Mouse (Mus musculus): ENCODE data around the gene Ucma. TPM values are rescaled to one million over a fixed set of nuclear protein-coding genes. Genes with fewer than 3 reads are reported as not detected.
"Not testable (repeated sequence)": the region's sequence is repeated elsewhere in the genome, so short reads cannot be mapped to it uniquely, and the experiment has no call there.

Ucma gene
- polyA plus RNA-seq (2014; fragmentation: Nextera tagmentation; extraction: Ambion mirVana) = not detected in 2 replicates

DNA sequence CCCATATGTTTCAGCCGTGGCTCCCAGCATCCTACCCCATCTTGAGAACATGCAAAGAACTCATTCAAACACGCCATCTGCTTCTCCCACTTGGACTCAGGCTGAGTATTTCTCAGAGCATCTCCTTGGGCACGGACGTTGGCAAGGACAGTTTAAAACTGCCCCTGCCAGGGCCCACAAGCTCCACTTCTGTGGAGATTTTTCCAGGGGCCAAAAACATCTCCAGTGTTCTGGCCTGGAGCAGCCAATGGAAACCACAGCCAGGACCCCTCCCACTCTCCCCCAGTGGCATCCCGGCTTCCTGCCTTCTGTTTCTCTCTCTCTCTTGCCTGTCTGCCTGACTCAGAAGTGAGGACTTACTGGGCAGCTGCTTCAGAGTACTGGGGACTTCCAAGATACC, at the start of gene Ucma:
Gene Ucma (plus strand): TSS at position 316 of the 400 bp plus-strand sequence.
- Histone ChIP-seq H3K4me1 (replicated peaks; ENCODE audit: control insufficient read depth, insufficient read depth, low read length) (no peaks in the 10 kb centered on the region), H3K36me3 (ENCODE audit: control insufficient read depth, insufficient read depth, low read length) (no peaks in the 10 kb centered on the region), H3K4me2 (no peak within 1 kb of the TSS), H3K27me3 (replicated peaks; ENCODE audit: control insufficient read depth, insufficient read depth, low read length) (no peaks in the 10 kb centered on the region), H3K27ac (ENCODE audit: low read depth, low read length) (no peak within 1 kb of the TSS), H3K9ac (ENCODE audit: low read depth, low read length) (no peak within 1 kb of the TSS), H3K9me3 (ENCODE audit: control insufficient read depth, low read length) (no peaks in the 10 kb centered on the region), H3K4me3 (ENCODE audit: low read depth, low read length) (no peak within 1 kb of the TSS)
- DNase-seq (ENCODE audit: low spot score) = no peak
- WGBS = 69% methylated on average over 5 of the region's 5 CpGs
- ATAC-seq (replicated peaks; ENCODE audit: low FRiP score) = no peak

DNA sequence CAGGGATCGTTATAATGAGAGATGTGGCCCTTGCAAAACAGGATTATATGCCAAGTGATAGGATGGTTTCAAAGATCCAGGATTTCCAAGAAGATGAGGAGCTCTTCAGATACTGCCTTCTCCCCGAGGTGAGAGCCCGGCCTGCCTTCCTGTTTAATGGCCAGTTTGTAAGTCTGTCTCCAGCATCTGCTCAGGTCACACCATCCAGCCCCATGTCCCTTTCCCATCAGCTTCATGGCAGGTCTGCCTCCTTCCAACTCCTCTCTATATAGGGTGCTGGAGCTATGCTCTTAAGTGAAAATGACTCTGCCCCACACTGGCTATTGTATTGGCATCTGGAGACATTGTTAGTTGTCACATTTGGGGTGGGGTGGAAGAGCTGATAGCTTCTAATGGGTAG, 48.5 kb upstream of the Ucma start:
- Histone ChIP-seq H3K9ac (ENCODE audit: low read depth, low read length) (no peak overlapping the region), H3K4me1 (replicated peaks; ENCODE audit: control insufficient read depth, insufficient read depth, low read length) (no peaks in the 10 kb centered on the region), H3K4me2 (no peak overlapping the region), H3K27me3 (replicated peaks; ENCODE audit: control insufficient read depth, insufficient read depth, low read length) (no peaks in the 10 kb centered on the region), H3K27ac (ENCODE audit: low read depth, low read length) (no peak overlapping the region), H3K36me3 (ENCODE audit: control insufficient read depth, insufficient read depth, low read length) (peaks cover 2% of the 10 kb centered on the region; the same call in 1 of the 2 replicates), H3K9me3 (ENCODE audit: control insufficient read depth, low read length) (peaks cover 4% of the 10 kb centered on the region; the same call in 1 of the 2 replicates), H3K4me3 (ENCODE audit: low read depth, low read length) (no peak overlapping the region)
- no peak for ATAC-seq (replicated peaks; ENCODE audit: low FRiP score)
- DNase-seq (ENCODE audit: low spot score) = no peak
- WGBS = 76% methylated on average over 3 of the region's 3 CpGs

DNA sequence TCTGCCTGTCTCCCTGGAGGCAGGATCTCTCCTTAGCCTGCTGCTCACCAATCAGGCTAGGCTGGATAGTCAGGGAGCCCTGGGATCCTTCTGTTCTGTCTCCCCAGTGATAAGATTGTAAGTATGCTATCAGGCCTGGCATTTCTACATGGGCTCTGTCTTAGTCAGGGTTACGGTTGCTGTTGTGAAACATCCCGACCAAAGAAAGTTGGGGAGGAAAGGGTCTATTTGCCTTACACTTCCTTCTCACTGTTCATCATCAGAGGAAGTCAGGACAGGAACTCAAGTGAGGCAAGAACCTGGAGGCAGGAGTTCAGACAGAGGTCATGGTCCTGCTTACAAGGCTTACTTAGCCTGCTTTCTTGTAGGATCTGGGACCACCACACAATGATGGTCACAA, 46.7 kb upstream of the Ucma start:
- Histone ChIP-seq H3K4me3 (ENCODE audit: low read depth, low read length) (no peak overlapping the region), H3K4me1 (replicated peaks; ENCODE audit: control insufficient read depth, insufficient read depth, low read length) (no peaks in the 10 kb centered on the region), H3K4me2 (no peak overlapping the region), H3K9ac (ENCODE audit: low read depth, low read length) (no peak overlapping the region), H3K27ac (ENCODE audit: low read depth, low read length) (no peak overlapping the region), H3K27me3 (replicated peaks; ENCODE audit: control insufficient read depth, insufficient read depth, low read length) (no peaks in the 10 kb centered on the region), H3K9me3 (ENCODE audit: control insufficient read depth, low read length) (peaks cover 4% of the 10 kb centered on the region; the same call in 1 of the 2 replicates), H3K36me3 (ENCODE audit: control insufficient read depth, insufficient read depth, low read length) (peaks cover 2% of the 10 kb centered on the region; the same call in 1 of the 2 replicates)
- DNase-seq (ENCODE audit: low spot score) (no peak), ATAC-seq (replicated peaks; ENCODE audit: low FRiP score) (no peak)
- WGBS = 48% methylated on average over 2 of the region's 2 CpGs

DNA sequence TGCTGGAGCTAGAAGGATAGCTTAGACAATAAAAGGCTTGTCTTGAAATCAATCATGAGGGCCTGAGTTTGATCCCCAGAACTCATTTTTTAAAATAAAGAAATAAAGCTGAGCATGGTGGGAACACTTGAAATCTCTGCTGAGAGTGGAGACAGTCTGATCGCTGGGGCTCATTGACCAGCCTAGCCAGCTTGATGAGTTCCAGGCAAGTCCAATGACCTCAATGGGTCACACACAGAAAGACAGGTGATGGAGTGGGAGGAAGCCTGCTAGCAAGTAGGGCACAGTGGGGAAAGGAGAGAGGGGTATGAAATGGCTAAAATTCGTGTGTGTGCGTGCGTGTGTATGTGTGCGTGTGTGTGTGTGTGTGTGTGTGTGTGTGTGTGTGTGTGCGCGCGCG, 41.4 kb upstream of the Ucma start:
- Histone ChIP-seq H3K4me2 (no peak overlapping the region), H3K27ac (ENCODE audit: low read depth, low read length) (no peak overlapping the region), H3K9ac (ENCODE audit: low read depth, low read length) (no peak overlapping the region), H3K36me3 (ENCODE audit: control insufficient read depth, insufficient read depth, low read length) (peaks cover 2% of the 10 kb centered on the region; the same call in 1 of the 2 replicates), H3K4me1 (replicated peaks; ENCODE audit: control insufficient read depth, insufficient read depth, low read length) (no peaks in the 10 kb centered on the region), H3K9me3 (ENCODE audit: control insufficient read depth, low read length) (no peaks in the 10 kb centered on the region), H3K27me3 (replicated peaks; ENCODE audit: control insufficient read depth, insufficient read depth, low read length) (no peaks in the 10 kb centered on the region), H3K4me3 (ENCODE audit: low read depth, low read length) (no peak overlapping the region)
- DNase-seq (ENCODE audit: low spot score) = no peak
- WGBS = 90% methylated on average over 9 of the region's 9 CpGs
- ATAC-seq (replicated peaks; ENCODE audit: low FRiP score) = no peak

DNA sequence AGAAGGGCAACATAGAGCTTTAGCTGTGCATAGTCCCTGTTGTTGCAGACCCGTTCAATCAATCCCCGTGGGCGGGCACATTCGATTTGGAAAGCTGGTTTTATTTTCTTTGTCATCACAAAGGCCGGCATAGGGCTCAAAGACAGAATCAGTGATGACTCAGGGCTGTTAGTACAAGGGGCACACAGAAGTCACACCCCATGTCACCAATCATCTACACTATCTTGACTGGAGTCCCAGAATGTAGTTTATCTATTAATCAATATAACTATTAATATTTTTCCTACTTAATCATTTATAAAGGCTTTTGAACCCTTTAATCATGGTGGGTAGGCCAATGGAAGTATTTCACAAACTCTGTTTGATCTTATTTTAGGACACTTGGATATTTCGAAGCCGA, 38.0 kb upstream of the Ucma start:
- DNase-seq (ENCODE audit: low spot score) (no peak), ATAC-seq (replicated peaks; ENCODE audit: low FRiP score) (no peak)
- H3K4me1 ChIP-seq (replicated peaks; ENCODE audit: control insufficient read depth, insufficient read depth, low read length) = no peaks in the 10 kb centered on the region
- H3K4me3 ChIP-seq (ENCODE audit: low read depth, low read length) = no peak overlapping the region
- no peak overlapping the region for H3K4me2 ChIP-seq
- H3K27me3 ChIP-seq (replicated peaks; ENCODE audit: control insufficient read depth, insufficient read depth, low read length) = no peaks in the 10 kb centered on the region
- H3K9me3 ChIP-seq (ENCODE audit: control insufficient read depth, low read length) = no peaks in the 10 kb centered on the region
- H3K27ac ChIP-seq (ENCODE audit: low read depth, low read length) = no peak overlapping the region
- H3K36me3 ChIP-seq (ENCODE audit: control insufficient read depth, insufficient read depth, low read length) = peaks cover 2% of the 10 kb centered on the region; the same call in 1 of the 2 replicates
- no peak overlapping the region for H3K9ac ChIP-seq (ENCODE audit: low read depth, low read length)
- 82% methylated on average over 7 of the region's 7 CpGs for WGBS

DNA sequence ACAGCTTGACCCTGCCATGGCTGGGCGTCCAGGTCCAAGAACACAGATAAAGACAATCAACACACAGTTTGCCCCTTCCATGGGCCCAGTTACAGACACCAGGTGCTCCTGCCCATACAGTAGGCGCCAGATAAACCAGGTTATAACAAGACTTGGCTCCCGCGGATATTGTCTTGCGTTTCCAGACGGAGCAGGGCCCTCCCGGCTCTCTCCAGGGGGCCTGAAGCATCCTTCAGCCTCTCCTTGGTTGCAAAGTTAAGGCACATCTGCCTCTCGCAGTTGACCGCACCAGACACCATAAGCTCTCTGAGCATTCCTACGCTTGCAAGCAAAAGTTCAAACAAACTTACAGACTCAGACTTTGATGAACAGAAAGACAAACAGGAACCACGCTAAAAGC, 35.1 kb upstream of the Ucma start:
- Histone ChIP-seq H3K27me3 (replicated peaks; ENCODE audit: control insufficient read depth, insufficient read depth, low read length) (no peaks in the 10 kb centered on the region), H3K36me3 (ENCODE audit: control insufficient read depth, insufficient read depth, low read length) (peaks cover 2% of the 10 kb centered on the region; the same call in 1 of the 2 replicates), H3K4me1 (replicated peaks; ENCODE audit: control insufficient read depth, insufficient read depth, low read length) (no peaks in the 10 kb centered on the region), H3K27ac (ENCODE audit: low read depth, low read length) (no peak overlapping the region), H3K4me3 (ENCODE audit: low read depth, low read length) (no peak overlapping the region), H3K9me3 (ENCODE audit: control insufficient read depth, low read length) (no peaks in the 10 kb centered on the region), H3K9ac (ENCODE audit: low read depth, low read length) (no peak overlapping the region), H3K4me2 (no peak overlapping the region)
- ATAC-seq (replicated peaks; ENCODE audit: low FRiP score) (no peak), DNase-seq (ENCODE audit: low spot score) (no peak)
- 83% methylated on average over 11 of the region's 11 CpGs for WGBS

DNA sequence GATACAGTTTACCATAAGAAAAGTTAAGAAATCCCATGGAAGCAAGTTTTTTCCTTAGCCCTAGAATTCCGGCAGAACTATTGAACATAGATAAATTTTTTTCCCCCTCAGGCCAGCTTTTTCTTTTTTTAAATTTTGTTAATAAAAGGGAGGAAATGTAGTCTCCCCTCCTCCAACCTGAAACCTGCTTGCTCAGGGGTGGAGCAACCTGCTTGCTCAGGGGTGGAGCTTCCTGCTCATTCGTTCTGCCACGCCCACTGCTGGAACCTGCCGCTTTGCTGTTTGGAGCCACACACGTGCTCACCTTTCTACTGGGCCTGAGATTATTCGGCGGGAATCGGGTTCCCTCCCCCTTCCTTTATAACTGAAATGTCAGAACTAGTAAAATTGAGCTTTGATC, 26.2 kb upstream of the Ucma start:
- not testable (repeated sequence) for H3K9me3 ChIP-seq (ENCODE audit: control insufficient read depth, low read length); H3K4me3 ChIP-seq (ENCODE audit: low read depth, low read length); H3K27ac ChIP-seq (ENCODE audit: low read depth, low read length); H3K36me3 ChIP-seq (ENCODE audit: control insufficient read depth, insufficient read depth, low read length); H3K4me1 ChIP-seq (replicated peaks; ENCODE audit: control insufficient read depth, insufficient read depth, low read length); DNase-seq (ENCODE audit: low spot score); H3K4me2 ChIP-seq; H3K9ac ChIP-seq (ENCODE audit: low read depth, low read length); H3K27me3 ChIP-seq (replicated peaks; ENCODE audit: control insufficient read depth, insufficient read depth, low read length); ATAC-seq (replicated peaks; ENCODE audit: low FRiP score)
- 77% methylated on average over 8 of the region's 8 CpGs for WGBS

DNA sequence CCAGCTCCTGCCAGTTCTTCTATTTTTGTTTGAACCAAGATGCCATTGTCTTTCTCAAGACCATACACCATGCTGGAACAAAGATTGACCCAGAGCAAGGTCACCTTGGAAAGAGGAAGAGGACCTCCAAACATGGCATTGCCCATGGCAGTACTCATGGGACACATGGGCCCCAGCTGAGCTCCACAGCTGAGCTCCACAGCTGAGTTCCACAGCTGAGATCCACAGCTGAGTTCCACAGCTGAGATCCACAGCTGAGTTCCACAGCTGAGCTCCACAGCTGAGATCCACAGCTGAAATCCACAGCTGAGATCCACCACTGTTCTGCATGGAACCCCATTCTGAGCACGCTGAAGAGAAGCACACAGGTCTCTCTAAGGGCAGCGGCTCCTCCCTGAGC, 24.9 kb upstream of the Ucma start:
- Histone ChIP-seq H3K36me3 (ENCODE audit: control insufficient read depth, insufficient read depth, low read length) (no peaks in the 10 kb centered on the region), H3K9ac (ENCODE audit: low read depth, low read length) (no peak overlapping the region), H3K9me3 (ENCODE audit: control insufficient read depth, low read length) (no peaks in the 10 kb centered on the region), H3K27ac (ENCODE audit: low read depth, low read length) (no peak overlapping the region), H3K4me2 (no peak overlapping the region), H3K4me3 (ENCODE audit: low read depth, low read length) (no peak overlapping the region), H3K27me3 (replicated peaks; ENCODE audit: control insufficient read depth, insufficient read depth, low read length) (no peaks in the 10 kb centered on the region), H3K4me1 (replicated peaks; ENCODE audit: control insufficient read depth, insufficient read depth, low read length) (no peaks in the 10 kb centered on the region)
- DNase-seq (ENCODE audit: low spot score) (no peak), ATAC-seq (replicated peaks; ENCODE audit: low FRiP score) (no peak)
- whole genome bisulfite sequencing = 80% methylated on average over 2 of the region's 2 CpGs

DNA sequence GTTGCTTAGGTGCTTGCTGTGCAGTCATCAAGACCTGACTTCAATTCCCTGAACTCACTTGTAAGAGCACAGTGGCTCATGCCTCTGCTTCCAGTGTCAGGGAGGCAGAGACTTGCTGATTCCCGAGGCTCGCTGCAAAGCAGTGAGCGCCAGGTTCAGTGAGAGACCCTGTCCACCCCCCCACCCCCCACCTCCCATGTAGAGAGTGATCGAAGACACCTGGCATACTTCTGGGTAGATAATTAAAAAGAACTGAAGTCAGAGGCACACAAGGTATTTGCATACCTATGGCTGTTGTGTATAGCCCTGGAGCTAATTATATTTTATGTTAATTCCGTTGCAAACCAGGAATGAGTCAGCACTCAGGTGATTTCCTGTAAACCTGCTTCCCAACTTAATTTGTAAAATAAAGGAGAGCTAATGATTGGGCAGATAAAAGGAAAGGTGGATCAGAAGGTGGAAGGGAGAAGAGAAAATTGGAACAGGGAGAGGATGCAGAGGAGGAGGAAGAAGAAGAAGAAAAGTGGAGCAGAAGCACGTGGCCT, 21.6 kb upstream of the Ucma start:
- H3K9ac ChIP-seq (ENCODE audit: low read depth, low read length) = no peak overlapping the region
- no peaks in the 10 kb centered on the region for H3K36me3 ChIP-seq (ENCODE audit: control insufficient read depth, insufficient read depth, low read length)
- ATAC-seq (replicated peaks; ENCODE audit: low FRiP score) (no peak), DNase-seq (ENCODE audit: low spot score) (no peak)
- no peak overlapping the region for H3K4me2 ChIP-seq
- no peak overlapping the region for H3K4me3 ChIP-seq (ENCODE audit: low read depth, low read length)
- H3K27ac ChIP-seq (ENCODE audit: low read depth, low read length) = no peak overlapping the region
- 80% methylated on average over 6 of the region's 6 CpGs for WGBS
- no peaks in the 10 kb centered on the region for H3K4me1 ChIP-seq (replicated peaks; ENCODE audit: control insufficient read depth, insufficient read depth, low read length)
- H3K27me3 ChIP-seq (replicated peaks; ENCODE audit: control insufficient read depth, insufficient read depth, low read length) = no peaks in the 10 kb centered on the region
- H3K9me3 ChIP-seq (ENCODE audit: control insufficient read depth, low read length) = no peaks in the 10 kb centered on the region

All from liver, embryonic 11.5 days (tissue).